Mouse (Mus musculus): ENCODE measurements around the gene Emc10.

GRCm38 (mm10) chr7:44441648-44442109 lies 54.6 kb downstream of the Emc10 start:
- TF ChIP-seq POLR2A (IDR thresholded peaks at IDR 0.05; ENCODE audit: low read depth, low read length) (no peak), CTCF (IDR thresholded peaks at IDR 0.05; ENCODE audit: borderline replicate concordance, insufficient read depth, low read length) (no peak)

Measured in embryonic fibroblast, embryonic 13.5 days (primary cell).